In genomic region chr2:44190749-44191148, GRCm38 (mm10) we compare ENCODE assay signal across 30 mouse cellular contexts.
DNase-seq lines count a peak whose midpoint lies in the region; ATAC-seq and TF ChIP-seq lines count a peak whose summit lies in the region.
"Had no signal": no experiment of that assay in that cellular context is flagged by ENCODE, and none has a peak within 500 bp of the region (broad histone marks: within the 10 kb centered on the region; RNA-seq: fewer than 3 reads in every experiment).

No protein-coding gene starts in this region.

- no peaks in the 10 kb centered on the region for H3K4me1 ChIP-seq in midbrain, postnatal 0 days (ENCODE audit: insufficient read depth, low read length)
- no peaks in the 10 kb centered on the region for H3K4me1 ChIP-seq in midbrain, embryonic 15.5 days
- H3K4me1 ChIP-seq in hindbrain, embryonic 13.5 days (replicated peaks), result no peaks in the 10 kb centered on the region
- H3K4me1 ChIP-seq: forebrain, embryonic 12.5 days; heart, embryonic 10.5 days; heart, embryonic 15.5 days; hindbrain, embryonic 15.5 days; kidney, embryonic 15.5 days; limb, embryonic 10.5 days; limb, embryonic 15.5 days; liver, embryonic 13.5 days; megakaryocyte, embryonic 14.5 days; midbrain, embryonic 12.5 days had no signal

- ATAC-seq in frontal cortex, adult (ENCODE audit: low TSS enrichment), result peak; percentile 91
- ATAC-seq in midbrain, postnatal 0 days (ENCODE audit: low FRiP score), result no peak
- no peak for ATAC-seq in midbrain, embryonic 15.5 days (replicated peaks)
- no peak for ATAC-seq in hindbrain, embryonic 13.5 days (ENCODE audit: low FRiP score)
- ATAC-seq: lung, postnatal 0 days had no signal

- H3K4me3 ChIP-seq in midbrain, postnatal 0 days (ENCODE audit: low read depth, low read length), result no peak overlapping the region
- H3K4me3 ChIP-seq in midbrain, embryonic 15.5 days, result no peak overlapping the region
- H3K4me3 ChIP-seq in hindbrain, embryonic 13.5 days, result no peak overlapping the region
- H3K4me3 ChIP-seq: erythroblast, embryonic 14.5 days; forebrain, embryonic 12.5 days; heart, embryonic 10.5 days; heart, embryonic 15.5 days; hindbrain, embryonic 15.5 days; kidney, embryonic 15.5 days; limb, embryonic 10.5 days; limb, embryonic 15.5 days; liver, embryonic 13.5 days; megakaryocyte, embryonic 14.5 days; midbrain, embryonic 12.5 days had no signal

- no peak overlapping the region for H3K4me2 ChIP-seq in midbrain, postnatal 0 days (ENCODE audit: low read depth, low read length, poor library complexity, severe bottlenecking)
- H3K4me2 ChIP-seq in midbrain, embryonic 15.5 days, result no peak overlapping the region
- no peak overlapping the region for H3K4me2 ChIP-seq in hindbrain, embryonic 13.5 days
- H3K4me2 ChIP-seq: forebrain, embryonic 12.5 days; heart, embryonic 15.5 days; hindbrain, embryonic 15.5 days; kidney, embryonic 15.5 days; limb, embryonic 15.5 days; liver, embryonic 13.5 days; midbrain, embryonic 12.5 days had no signal

- no peak for TF ChIP-seq CTCF in midbrain, postnatal 0 days (IDR thresholded peaks at IDR 0.05)

- DNase-seq in frontal cortex, postnatal 14 days (ENCODE audit: low spot score in 2 of 2), result no peak
- DNase-seq in midbrain, postnatal 0 days (ENCODE audit: low spot score), result peak; percentile 3
- peak; percentile 25 for DNase-seq in R1 (ENCODE audit: low read depth, low spot score)
- no peak for DNase-seq in heart, postnatal 14 days
- DNase-seq: adrenal gland, postnatal 14 days; cerebellum, adult 18-20 months; cerebellum, postnatal 10 days; heart, postnatal 36 days; kidney, adult 18-20 months; kidney, postnatal 25 days; liver, embryonic 13.5 days; lung, adult 18-20 months; lung, postnatal 4 days; right cerebral cortex, postnatal 25 days; thymus, adult 18-20 months; thymus, postnatal 25 days had no signal

- H3K27me3 ChIP-seq in midbrain, postnatal 0 days (ENCODE audit: insufficient read depth, low read length), result no peaks in the 10 kb centered on the region
- H3K27me3 ChIP-seq in midbrain, embryonic 15.5 days (replicated peaks), result no peaks in the 10 kb centered on the region
- H3K27me3 ChIP-seq in hindbrain, embryonic 13.5 days, result no peaks in the 10 kb centered on the region
- H3K27me3 ChIP-seq: forebrain, embryonic 12.5 days; heart, embryonic 15.5 days; hindbrain, embryonic 15.5 days; kidney, embryonic 15.5 days; limb, embryonic 15.5 days; liver, embryonic 13.5 days; megakaryocyte, embryonic 14.5 days; midbrain, embryonic 12.5 days had no signal

- H3K9me3 ChIP-seq in midbrain, postnatal 0 days (ENCODE audit: low read length), result no peaks in the 10 kb centered on the region
- H3K9me3 ChIP-seq in midbrain, embryonic 15.5 days, result no peaks in the 10 kb centered on the region
- H3K9me3 ChIP-seq in hindbrain, embryonic 13.5 days, result no peaks in the 10 kb centered on the region
- H3K9me3 ChIP-seq: forebrain, embryonic 12.5 days; heart, embryonic 10.5 days; heart, embryonic 15.5 days; hindbrain, embryonic 15.5 days; kidney, embryonic 15.5 days; limb, embryonic 10.5 days; limb, embryonic 15.5 days; liver, embryonic 13.5 days; midbrain, embryonic 12.5 days had no signal

- no peak overlapping the region for H3K27ac ChIP-seq in midbrain, postnatal 0 days (ENCODE audit: low read depth, low read length)
- H3K27ac ChIP-seq in midbrain, embryonic 15.5 days, result no peak overlapping the region
- no peak overlapping the region for H3K27ac ChIP-seq in hindbrain, embryonic 13.5 days
- H3K27ac ChIP-seq: forebrain, embryonic 12.5 days; heart, embryonic 10.5 days; heart, embryonic 15.5 days; hindbrain, embryonic 15.5 days; kidney, embryonic 15.5 days; limb, embryonic 10.5 days; limb, embryonic 15.5 days; liver, embryonic 13.5 days; midbrain, embryonic 12.5 days had no signal

- H3K9ac ChIP-seq in midbrain, postnatal 0 days (replicated peaks; ENCODE audit: low read length, poor library complexity, severe bottlenecking), result no peak overlapping the region
- no peak overlapping the region for H3K9ac ChIP-seq in midbrain, embryonic 15.5 days
- H3K9ac ChIP-seq in hindbrain, embryonic 13.5 days, result no peak overlapping the region
- H3K9ac ChIP-seq: forebrain, embryonic 12.5 days; heart, embryonic 15.5 days; hindbrain, embryonic 15.5 days; kidney, embryonic 15.5 days; limb, embryonic 15.5 days; liver, embryonic 13.5 days; midbrain, embryonic 12.5 days had no signal

- H3K36me3 ChIP-seq in midbrain, postnatal 0 days (ENCODE audit: insufficient read depth, low read length), result no peaks in the 10 kb centered on the region
- no peaks in the 10 kb centered on the region for H3K36me3 ChIP-seq in midbrain, embryonic 15.5 days (replicated peaks)
- H3K36me3 ChIP-seq in hindbrain, embryonic 13.5 days, result no peaks in the 10 kb centered on the region
- H3K36me3 ChIP-seq: forebrain, embryonic 12.5 days; heart, embryonic 10.5 days; heart, embryonic 15.5 days; hindbrain, embryonic 15.5 days; kidney, embryonic 15.5 days; limb, embryonic 10.5 days; limb, embryonic 15.5 days; liver, embryonic 13.5 days; midbrain, embryonic 12.5 days had no signal

- 78% methylated on average over 9 of the region's 9 CpGs for WGBS in midbrain, postnatal 0 days
- WGBS in midbrain, embryonic 15.5 days, result 82% methylated on average over 9 of the region's 9 CpGs
- WGBS in hindbrain, embryonic 13.5 days, result 79% methylated on average over 9 of the region's 9 CpGs

- intact Hi-C loops in heart, postnatal 14 days (cut with DNase I), result no loop called here

Comparison
In these comparisons a context has a peak if more than half of its experiments do, and no peak if none do; other contexts are left out.
1. DNase-seq: peak in midbrain, postnatal 0 days (single experiment) and R1 (single experiment); none in frontal cortex, postnatal 14 days (0 of 2) and heart, postnatal 14 days (0 of 2).